Mouse (Mus musculus) small intestine, adult 2 months (tissue): ENCODE measurements around the gene Map1b.
A peak's percentile ranks its signal among the peaks of the same experiment; 100 is the strongest.

Source experiments
- CTCF ChIP-seq: fragments of 200-500 bp; IDR thresholded peaks from 2 replicates; pipeline ENCODE4 v1.5.1; 2012; ENCODE audit warnings: low read depth, mild to moderate bottlenecking, control low read depth, inconsistent platforms, low read length, moderate library complexity, mixed read lengths; ENCODE audit not compliant: insufficient replicate concordance, insufficient read length; ENCODE audit errors: extremely low read depth
- POLR2A ChIP-seq: fragments of 200-500 bp; IDR thresholded peaks from 2 replicates; pipeline ENCODE4 v1.6.1; 2012; ENCODE audit warnings: low read depth, mild to moderate bottlenecking, control low read depth, inconsistent platforms, low read length, moderate library complexity

DNA sequence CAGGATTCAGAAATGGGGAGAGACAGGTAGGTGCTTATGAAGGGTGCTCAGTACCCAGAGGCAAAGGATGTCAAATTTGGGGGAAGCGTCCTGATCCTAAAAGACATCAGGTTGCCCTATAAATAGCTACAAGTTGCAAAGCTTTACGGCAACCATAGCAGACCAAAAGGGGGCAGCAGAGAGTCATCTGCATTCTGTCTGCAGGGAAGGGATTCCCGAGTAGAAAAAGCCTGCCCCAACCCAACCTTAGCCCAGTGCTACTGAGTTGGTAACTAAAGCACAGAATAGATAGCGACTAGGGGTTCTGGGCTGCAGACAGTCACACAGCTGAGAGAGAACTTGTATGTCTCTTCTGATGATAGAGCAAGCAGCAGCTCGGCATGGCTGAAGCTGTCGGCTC, 140.8 kb downstream of the Map1b start:
- TF ChIP-seq CTCF (peak; percentile 83; the same call in 1 of the 2 replicates), POLR2A (no peak)
